Mouse (Mus musculus): Measurements from ENCODE around the gene Lsm10. TPM values are rescaled to one million over a fixed set of nuclear protein-coding genes. Genes with fewer than 3 reads are reported as not detected.
A peak's percentile ranks its signal among the peaks of the same experiment; 100 is the strongest.

Gene Lsm10
- polyA plus RNA-seq, 1 experiment from 2014 or later, result 52.4 TPM

GRCm38 (mm10) chr4:126113943-126114342 lies 17.5 kb downstream of the Lsm10 start:
- H3K9me3 ChIP-seq (replicated peaks; ENCODE audit: control insufficient read depth, low read length), result no peaks in the 10 kb centered on the region
- no peak overlapping the region for H3K4me3 ChIP-seq (replicated peaks; ENCODE audit: low read length)
- no peaks in the 10 kb centered on the region for H3K36me3 ChIP-seq (ENCODE audit: control insufficient read depth, insufficient read depth, low read length)
- no peak for ATAC-seq (ENCODE audit: insufficient read depth, low FRiP score)
- no peak overlapping the region for H3K27ac ChIP-seq (ENCODE audit: low read length)
- H3K4me1 ChIP-seq (ENCODE audit: control insufficient read depth, insufficient read depth, low read length), result peaks cover 34% of the 10 kb centered on the region
- WGBS, result 27% methylated on average over 6 of the region's 6 CpGs
- no peak overlapping the region for H3K4me2 ChIP-seq (ENCODE audit: low read depth, low read length)
- 0 out of 2 replicates have a peak overlapping the region, but pooled peaks have one; percentile 7 for H3K9ac ChIP-seq (ENCODE audit: low read length)
- H3K27me3 ChIP-seq (ENCODE audit: control insufficient read depth, insufficient read depth, low read length), result no peaks in the 10 kb centered on the region

GRCm38 (mm10) chr4:126115411-126115810 lies 19.0 kb downstream of the Lsm10 start:
- Histone ChIP-seq H3K27me3 (ENCODE audit: control insufficient read depth, insufficient read depth, low read length) (no peaks in the 10 kb centered on the region), H3K9me3 (replicated peaks; ENCODE audit: control insufficient read depth, low read length) (no peaks in the 10 kb centered on the region), H3K4me2 (ENCODE audit: low read depth, low read length) (no peak overlapping the region), H3K9ac (ENCODE audit: low read length) (no peak overlapping the region), H3K36me3 (ENCODE audit: control insufficient read depth, insufficient read depth, low read length) (no peaks in the 10 kb centered on the region), H3K4me3 (replicated peaks; ENCODE audit: low read length) (no peak overlapping the region), H3K4me1 (ENCODE audit: control insufficient read depth, insufficient read depth, low read length) (peaks cover 22% of the 10 kb centered on the region), H3K27ac (ENCODE audit: low read length) (peak overlapping the region; percentile 12; the same call in 1 of the 2 replicates)
- 80% methylated on average over 9 of the region's 9 CpGs for WGBS
- no peak for ATAC-seq (ENCODE audit: insufficient read depth, low FRiP score)

- Histone ChIP-seq H3K36me3 (ENCODE audit: control insufficient read depth, insufficient read depth, low read length) (no peaks in the 10 kb centered on the region), H3K9ac (ENCODE audit: low read length) (no peak overlapping the region), H3K27ac (ENCODE audit: low read length) (peak overlapping the region; percentile 12; the same call in 1 of the 2 replicates), H3K4me3 (replicated peaks; ENCODE audit: low read length) (no peak overlapping the region), H3K4me2 (ENCODE audit: low read depth, low read length) (no peak overlapping the region), H3K9me3 (replicated peaks; ENCODE audit: control insufficient read depth, low read length) (no peaks in the 10 kb centered on the region), H3K27me3 (ENCODE audit: control insufficient read depth, insufficient read depth, low read length) (no peaks in the 10 kb centered on the region), H3K4me1 (ENCODE audit: control insufficient read depth, insufficient read depth, low read length) (peaks cover 16% of the 10 kb centered on the region)
- 0 out of 2 replicates have a peak, but pooled peaks have one; percentile 51 for ATAC-seq (ENCODE audit: insufficient read depth, low FRiP score)
- 48% methylated on average over 6 of the region's 6 CpGs for WGBS
Observed at GRCm38 (mm10) chr4:126115871-126116521, 19.6 kb downstream of the Lsm10 start.

- Histone ChIP-seq H3K27ac (ENCODE audit: low read length) (no peak overlapping the region), H3K27me3 (ENCODE audit: control insufficient read depth, insufficient read depth, low read length) (no peaks in the 10 kb centered on the region), H3K36me3 (ENCODE audit: control insufficient read depth, insufficient read depth, low read length) (0 out of 2 replicates have a peak, but pooled peaks cover 5% of the 10 kb centered on the region), H3K9me3 (replicated peaks; ENCODE audit: control insufficient read depth, low read length) (no peaks in the 10 kb centered on the region), H3K4me2 (ENCODE audit: low read depth, low read length) (no peak overlapping the region), H3K4me1 (ENCODE audit: control insufficient read depth, insufficient read depth, low read length) (peaks cover 14% of the 10 kb centered on the region; the same call in 1 of the 2 replicates), H3K9ac (ENCODE audit: low read length) (no peak overlapping the region), H3K4me3 (replicated peaks; ENCODE audit: low read length) (no peak overlapping the region)
- WGBS, result 71% methylated on average over 8 of the region's 8 CpGs
- no peak for ATAC-seq (ENCODE audit: insufficient read depth, low FRiP score)
Observed at GRCm38 (mm10) chr4:126117116-126117515, 20.7 kb downstream of the Lsm10 start.

- Histone ChIP-seq H3K27me3 (ENCODE audit: control insufficient read depth, insufficient read depth, low read length) (no peaks in the 10 kb centered on the region), H3K36me3 (ENCODE audit: control insufficient read depth, insufficient read depth, low read length) (0 out of 2 replicates have a peak, but pooled peaks cover 5% of the 10 kb centered on the region), H3K4me2 (ENCODE audit: low read depth, low read length) (no peak overlapping the region), H3K9me3 (replicated peaks; ENCODE audit: control insufficient read depth, low read length) (no peaks in the 10 kb centered on the region), H3K4me1 (ENCODE audit: control insufficient read depth, insufficient read depth, low read length) (peaks cover 13% of the 10 kb centered on the region; the same call in 1 of the 2 replicates), H3K9ac (ENCODE audit: low read length) (no peak overlapping the region), H3K4me3 (replicated peaks; ENCODE audit: low read length) (no peak overlapping the region), H3K27ac (ENCODE audit: low read length) (no peak overlapping the region)
- no peak for ATAC-seq (ENCODE audit: insufficient read depth, low FRiP score)
- whole genome bisulfite sequencing, result 89% methylated on average over 4 of the region's 4 CpGs
Observed at GRCm38 (mm10) chr4:126118651-126119050, 22.2 kb downstream of the Lsm10 start.

DNA sequence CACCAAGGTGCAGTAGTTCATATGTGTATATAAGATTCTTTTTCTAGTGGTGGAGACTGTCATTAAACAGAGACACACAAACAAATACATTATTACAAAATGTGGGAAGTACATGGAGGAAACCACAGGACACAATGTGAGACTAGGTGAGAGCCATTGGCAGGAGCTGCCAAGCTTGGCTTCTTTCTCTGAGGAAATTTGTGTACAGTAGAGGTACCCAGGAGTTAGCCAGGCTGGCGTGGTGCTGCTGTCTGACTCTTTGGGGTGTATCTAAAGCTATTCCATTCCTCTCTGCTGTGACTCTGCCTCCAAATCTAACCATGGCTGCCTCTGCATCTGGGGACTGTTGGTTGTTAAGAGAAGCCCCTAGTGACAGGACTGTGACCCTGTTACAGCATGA lies 22.6 kb downstream of the Lsm10 start:
- H3K4me2 ChIP-seq (ENCODE audit: low read depth, low read length), result no peak overlapping the region
- no peak for ATAC-seq (ENCODE audit: insufficient read depth, low FRiP score)
- H3K36me3 ChIP-seq (ENCODE audit: control insufficient read depth, insufficient read depth, low read length), result 0 out of 2 replicates have a peak, but pooled peaks cover 5% of the 10 kb centered on the region
- no peaks in the 10 kb centered on the region for H3K27me3 ChIP-seq (ENCODE audit: control insufficient read depth, insufficient read depth, low read length)
- no peak overlapping the region for H3K9ac ChIP-seq (ENCODE audit: low read length)
- H3K27ac ChIP-seq (ENCODE audit: low read length), result no peak overlapping the region
- H3K4me1 ChIP-seq (ENCODE audit: control insufficient read depth, insufficient read depth, low read length), result peaks cover 9% of the 10 kb centered on the region; the same call in 1 of the 2 replicates
- 90% methylated on average over 1 of the region's 1 CpGs for WGBS
- H3K4me3 ChIP-seq (replicated peaks; ENCODE audit: low read length), result no peak overlapping the region
- no peaks in the 10 kb centered on the region for H3K9me3 ChIP-seq (replicated peaks; ENCODE audit: control insufficient read depth, low read length)

DNA sequence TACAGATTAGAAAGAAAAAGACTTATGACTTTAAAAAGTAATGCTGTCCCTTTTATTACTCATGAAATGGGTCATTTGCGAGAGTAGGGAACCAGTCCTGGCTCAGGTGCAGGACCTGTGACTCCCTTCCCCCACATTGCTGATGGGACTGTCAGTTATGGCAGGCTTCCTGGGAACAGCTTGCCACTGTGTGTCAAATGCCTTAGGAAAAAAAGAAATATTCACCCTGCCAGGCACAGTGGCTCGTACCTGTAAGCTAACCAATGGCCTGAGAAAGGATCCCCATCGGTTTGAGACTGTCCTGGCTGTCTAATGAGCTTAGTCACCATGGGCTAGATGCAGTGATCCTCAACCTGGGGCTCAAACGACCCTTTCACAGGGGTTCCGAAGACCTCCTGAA lies 23.6 kb downstream of the Lsm10 start:
- Histone ChIP-seq H3K27me3 (ENCODE audit: control insufficient read depth, insufficient read depth, low read length) (no peaks in the 10 kb centered on the region), H3K27ac (ENCODE audit: low read length) (no peak overlapping the region), H3K4me1 (ENCODE audit: control insufficient read depth, insufficient read depth, low read length) (peaks cover 6% of the 10 kb centered on the region; the same call in 1 of the 2 replicates), H3K9me3 (replicated peaks; ENCODE audit: control insufficient read depth, low read length) (no peaks in the 10 kb centered on the region), H3K36me3 (ENCODE audit: control insufficient read depth, insufficient read depth, low read length) (0 out of 2 replicates have a peak, but pooled peaks cover 5% of the 10 kb centered on the region), H3K4me3 (replicated peaks; ENCODE audit: low read length) (no peak overlapping the region), H3K9ac (ENCODE audit: low read length) (no peak overlapping the region), H3K4me2 (ENCODE audit: low read depth, low read length) (no peak overlapping the region)
- no peak for ATAC-seq (ENCODE audit: insufficient read depth, low FRiP score)
- WGBS, result 90% methylated on average over 5 of the region's 5 CpGs

GRCm38 (mm10) chr4:126120506-126120905 lies 24.1 kb downstream of the Lsm10 start:
- Histone ChIP-seq H3K9ac (ENCODE audit: low read length) (no peak overlapping the region), H3K27me3 (ENCODE audit: control insufficient read depth, insufficient read depth, low read length) (no peaks in the 10 kb centered on the region), H3K27ac (ENCODE audit: low read length) (no peak overlapping the region), H3K4me2 (ENCODE audit: low read depth, low read length) (no peak overlapping the region), H3K9me3 (replicated peaks; ENCODE audit: control insufficient read depth, low read length) (no peaks in the 10 kb centered on the region), H3K36me3 (ENCODE audit: control insufficient read depth, insufficient read depth, low read length) (0 out of 2 replicates have a peak, but pooled peaks cover 5% of the 10 kb centered on the region), H3K4me3 (replicated peaks; ENCODE audit: low read length) (no peak overlapping the region), H3K4me1 (ENCODE audit: control insufficient read depth, insufficient read depth, low read length) (peaks cover 6% of the 10 kb centered on the region; the same call in 1 of the 2 replicates)
- no peak for ATAC-seq (ENCODE audit: insufficient read depth, low FRiP score)
- 98% methylated on average over 2 of the region's 2 CpGs for WGBS

DNA sequence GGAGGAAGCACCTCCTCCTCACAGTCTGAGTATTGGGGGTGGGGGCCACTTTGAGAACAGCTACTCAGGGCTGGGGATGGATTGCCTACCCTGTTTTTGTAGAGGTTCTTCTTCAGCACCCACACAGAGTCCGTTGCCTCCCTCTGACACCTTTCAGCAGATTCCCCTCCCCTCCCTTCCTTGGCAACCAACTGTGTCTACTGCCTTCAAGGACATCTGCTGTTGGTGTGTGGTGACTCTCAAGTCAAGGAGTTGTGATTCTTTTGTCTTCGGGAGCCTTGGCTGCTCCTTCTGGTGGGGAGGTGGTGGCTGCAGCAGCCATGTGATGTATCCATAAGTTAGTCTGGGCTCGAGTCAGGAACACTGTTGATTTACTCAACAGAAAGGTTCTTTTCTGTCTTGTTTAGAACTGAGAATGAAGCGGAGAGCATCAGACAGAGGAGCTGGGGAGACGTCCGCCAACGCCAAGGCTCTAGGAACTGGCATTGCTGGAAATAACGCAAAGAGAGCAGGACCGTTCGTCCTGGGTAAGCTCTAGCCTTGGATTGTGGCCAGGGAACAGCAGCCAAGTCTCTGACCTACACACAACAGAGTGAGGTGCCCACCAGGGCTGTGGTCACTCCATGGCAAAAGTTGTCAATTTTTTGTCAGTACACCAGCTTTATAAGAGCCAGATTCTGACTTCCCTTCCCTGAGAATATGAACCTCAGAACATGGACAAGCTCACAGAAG lies 27.1 kb downstream of the Lsm10 start:
- Histone ChIP-seq H3K9ac (ENCODE audit: low read length) (no peak overlapping the region), H3K36me3 (ENCODE audit: control insufficient read depth, insufficient read depth, low read length) (peaks cover 5% of the 10 kb centered on the region; the same call in 1 of the 2 replicates), H3K27ac (ENCODE audit: low read length) (no peak overlapping the region), H3K27me3 (ENCODE audit: control insufficient read depth, insufficient read depth, low read length) (no peaks in the 10 kb centered on the region), H3K4me1 (ENCODE audit: control insufficient read depth, insufficient read depth, low read length) (no peaks in the 10 kb centered on the region), H3K9me3 (replicated peaks; ENCODE audit: control insufficient read depth, low read length) (no peaks in the 10 kb centered on the region), H3K4me2 (ENCODE audit: low read depth, low read length) (no peak overlapping the region), H3K4me3 (replicated peaks; ENCODE audit: low read length) (no peak overlapping the region)
- WGBS, result 80% methylated on average over 10 of the region's 10 CpGs
- no peak for ATAC-seq (ENCODE audit: insufficient read depth, low FRiP score)

Data from stomach, embryonic 16.5 days (tissue).